Mouse (Mus musculus) A20 (cell line): ENCODE data around the gene H2-Eb1.
A peak's percentile ranks its signal among the peaks of the same experiment; 100 is the strongest.

Source experiments
- DNase-seq: peaks from one replicate; pipeline ENCODE4 v3.0.0-alpha.2; 2011; ENCODE audit warnings: low read depth, low spot score

Gene H2-Eb1

DNA sequence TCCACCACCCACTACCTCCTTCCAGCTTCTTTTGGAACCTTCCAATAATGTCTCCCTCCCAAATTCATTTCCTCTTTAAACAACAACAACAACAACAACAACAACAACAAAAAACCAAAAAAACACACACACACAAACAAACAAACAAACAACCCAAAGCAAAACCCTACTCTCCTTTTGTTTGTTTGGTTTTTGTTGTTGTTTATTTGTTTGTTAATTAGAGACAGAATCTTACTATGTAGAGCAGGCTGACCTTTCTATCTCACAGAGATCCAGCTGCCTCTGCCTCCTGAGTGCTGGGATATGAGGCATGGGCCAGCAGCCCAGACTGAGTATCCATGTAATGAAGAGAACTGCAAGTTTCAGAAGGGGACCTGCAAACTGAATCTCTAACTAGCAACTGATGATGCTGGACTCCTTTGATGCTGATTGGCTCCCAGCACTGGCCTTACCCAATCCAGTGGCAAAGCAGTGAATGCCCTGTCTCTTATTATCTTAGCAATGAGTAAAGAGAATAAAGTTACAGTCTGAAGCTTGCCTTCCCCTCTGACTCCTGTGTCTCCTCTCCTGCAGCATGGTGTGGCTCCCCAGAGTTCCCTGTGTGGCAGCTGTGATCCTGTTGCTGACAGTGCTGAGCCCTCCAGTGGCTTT, at the start of gene H2-Eb1:
TSS of gene H2-Eb1 (plus strand) at position 488 of the 651 bp plus-strand sequence.
- DNase-seq = peak; percentile 96

DNA sequence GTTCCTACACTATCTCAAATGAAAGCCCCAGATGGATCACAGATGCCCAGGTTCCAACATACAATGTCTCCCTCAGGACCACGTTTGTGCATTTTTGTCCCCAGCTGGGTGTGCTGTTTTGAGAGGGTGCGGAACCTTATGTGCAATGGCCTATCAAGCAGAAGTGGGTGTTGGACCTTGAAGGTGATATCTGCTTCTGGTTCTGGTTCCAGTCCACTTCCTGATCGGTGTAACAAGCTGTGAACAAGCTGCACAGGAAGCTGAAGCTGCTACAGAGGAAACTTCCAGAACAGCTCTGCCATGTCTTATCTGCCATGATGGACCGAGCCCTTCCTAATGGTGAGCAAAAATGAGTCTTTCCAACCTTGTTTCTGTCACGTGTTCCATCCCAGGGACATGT, 49.2 kb upstream of the H2-Eb1 start:
- DNase-seq = no peak

DNA sequence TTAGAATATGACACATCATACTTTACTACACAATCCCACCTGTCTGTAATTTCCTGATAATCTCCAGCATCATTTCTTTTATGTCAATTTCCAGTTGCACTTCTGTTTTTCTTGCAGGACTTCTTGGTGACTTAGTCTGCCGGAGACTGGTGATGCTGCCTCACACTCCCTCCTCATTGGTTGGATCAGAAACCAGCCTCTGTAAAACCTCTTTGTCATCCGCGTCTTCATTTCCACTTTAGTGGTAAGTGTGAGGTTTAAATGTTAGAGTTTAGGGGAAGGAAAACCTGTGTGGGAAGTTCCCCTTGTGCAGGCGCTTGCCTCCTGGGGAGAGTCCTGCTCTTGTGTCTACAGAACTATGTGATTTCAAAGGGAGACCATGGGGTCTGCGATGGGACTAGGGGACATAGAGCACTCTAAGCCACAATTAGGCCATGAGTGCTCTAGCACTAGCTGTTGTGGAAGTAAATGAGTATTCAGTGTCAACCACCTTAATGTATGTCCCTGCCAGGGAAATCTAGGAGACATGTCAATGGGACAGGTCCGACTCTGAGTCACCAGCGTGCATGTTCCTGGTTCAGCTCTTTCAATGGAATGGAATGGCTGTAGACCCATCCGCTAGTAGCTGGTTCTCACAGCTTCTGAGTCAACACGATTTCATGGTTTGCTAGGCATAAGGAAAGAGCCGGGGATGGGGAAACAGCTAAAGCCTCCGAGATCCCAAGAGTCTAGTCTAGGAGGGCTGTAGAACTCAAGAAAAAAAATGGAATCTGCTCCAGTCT, 47.9 kb upstream of the H2-Eb1 start, which contains the start of gene H2-Ab1:
TSS of gene H2-Ab1 (plus strand) at position 96 of the 782 bp plus-strand sequence.
- DNase-seq = peak; percentile 97

GRCm38 (mm10) chr17:34260551-34260950, 45.1 kb upstream of the H2-Eb1 start:
- DNase-seq = no peak

DNA sequence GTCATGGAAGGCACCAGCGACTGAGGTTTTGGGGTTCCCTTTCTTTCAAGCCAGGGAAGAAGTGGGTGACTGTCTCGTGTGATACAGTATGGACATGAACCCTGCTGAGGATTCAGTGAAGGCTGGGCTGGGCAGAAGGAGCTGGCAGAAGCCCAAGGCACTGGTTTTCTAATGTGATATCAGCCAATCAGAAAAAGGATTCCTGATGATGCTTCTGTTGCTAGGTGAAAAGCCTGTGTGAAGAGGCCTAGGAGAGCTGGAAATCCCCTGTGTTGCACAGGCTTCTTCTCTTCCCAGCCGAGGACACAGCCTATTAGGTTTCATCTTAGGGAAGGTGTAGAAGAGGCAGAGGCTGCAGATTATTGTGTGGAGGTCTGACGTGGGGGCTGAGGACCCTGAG, 44.2 kb upstream of the H2-Eb1 start:
- DNase-seq = peak; percentile 95

DNA sequence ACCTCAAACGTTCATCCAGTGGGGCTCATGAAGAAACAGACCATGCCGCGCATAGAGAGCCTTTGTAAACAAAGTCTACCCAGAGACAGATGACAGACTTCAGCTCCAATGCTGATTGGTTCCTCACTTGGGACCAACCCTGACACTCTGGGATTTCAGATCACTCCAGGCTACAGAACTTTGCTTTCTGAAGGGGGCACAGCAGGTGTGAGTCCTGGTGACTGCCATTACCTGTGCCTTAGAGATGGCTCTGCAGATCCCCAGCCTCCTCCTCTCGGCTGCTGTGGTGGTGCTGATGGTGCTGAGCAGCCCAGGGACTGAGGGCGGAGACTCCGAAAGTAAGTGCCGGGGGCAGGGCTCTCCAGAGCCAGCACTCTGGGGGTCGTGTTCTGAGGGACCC, 42.6 kb upstream of the H2-Eb1 start:
- peak; percentile 95 for DNase-seq

- peak; percentile 90 for DNase-seq
These were observed 41.8 kb upstream of the H2-Eb1 start for GRCm38 (mm10) chr17:34263811-34264371.

DNA sequence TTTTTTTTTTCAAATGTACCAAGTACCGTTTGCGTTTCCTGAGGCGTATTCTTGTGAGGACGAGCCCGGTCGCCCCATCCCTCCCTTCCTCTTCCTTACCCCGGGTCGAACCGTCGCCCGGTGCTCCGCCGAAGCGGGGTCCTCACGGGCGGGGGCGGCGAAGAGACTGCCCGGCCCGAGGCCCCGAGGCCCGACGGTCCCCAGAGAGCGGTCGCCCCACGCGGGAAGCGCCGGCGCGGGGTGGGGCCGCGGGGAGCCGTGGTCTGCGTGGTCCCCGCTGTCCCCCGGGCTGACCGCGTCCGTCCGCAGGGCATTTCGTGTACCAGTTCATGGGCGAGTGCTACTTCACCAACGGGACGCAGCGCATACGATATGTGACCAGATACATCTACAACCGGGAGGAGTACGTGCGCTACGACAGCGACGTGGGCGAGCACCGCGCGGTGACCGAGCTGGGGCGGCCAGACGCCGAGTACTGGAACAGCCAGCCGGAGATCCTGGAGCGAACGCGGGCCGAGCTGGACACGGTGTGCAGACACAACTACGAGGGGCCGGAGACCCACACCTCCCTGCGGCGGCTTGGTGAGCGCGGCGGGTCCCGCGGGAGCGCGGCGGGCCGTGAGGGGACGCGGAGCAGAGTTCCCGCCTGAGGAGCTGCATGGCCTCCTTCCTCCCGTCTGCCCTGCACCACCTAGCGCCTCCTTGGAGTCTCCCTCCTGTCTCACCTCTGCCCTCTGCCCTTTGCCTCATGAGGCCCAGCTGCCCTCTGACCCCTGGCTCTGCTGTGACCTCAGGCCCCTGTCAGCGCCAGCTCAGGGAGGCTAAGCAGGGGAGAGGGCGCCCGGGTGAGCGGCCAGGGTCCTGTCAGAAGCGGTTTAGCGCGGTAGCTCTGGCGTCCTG, 41.0 kb upstream of the H2-Eb1 start:
- peak; percentile 61 for DNase-seq

DNA sequence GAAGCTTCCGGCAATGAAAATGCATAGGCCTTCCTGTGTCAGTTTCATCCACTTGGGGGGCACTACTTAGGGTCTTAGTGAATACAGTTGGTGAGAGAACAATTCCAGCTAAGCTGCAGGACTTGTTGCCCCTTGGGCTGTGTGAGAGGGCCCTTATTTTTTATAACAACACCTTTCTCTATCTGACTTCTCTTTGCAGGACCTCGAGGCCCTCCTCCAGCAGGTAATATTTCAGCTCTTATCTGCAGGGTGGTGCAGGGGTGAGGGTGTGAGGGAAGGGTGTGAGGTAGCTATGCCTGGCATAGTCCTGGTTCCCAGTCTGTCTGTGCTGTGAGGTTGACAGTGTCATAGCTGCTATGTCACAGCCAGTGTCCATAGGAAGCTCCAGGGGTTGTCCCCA, 37.4 kb upstream of the H2-Eb1 start:
- no peak for DNase-seq

- no peak for DNase-seq
These were observed 36.9 kb upstream of the H2-Eb1 start for GRCm38 (mm10) chr17:34268748-34269147.

DNA sequence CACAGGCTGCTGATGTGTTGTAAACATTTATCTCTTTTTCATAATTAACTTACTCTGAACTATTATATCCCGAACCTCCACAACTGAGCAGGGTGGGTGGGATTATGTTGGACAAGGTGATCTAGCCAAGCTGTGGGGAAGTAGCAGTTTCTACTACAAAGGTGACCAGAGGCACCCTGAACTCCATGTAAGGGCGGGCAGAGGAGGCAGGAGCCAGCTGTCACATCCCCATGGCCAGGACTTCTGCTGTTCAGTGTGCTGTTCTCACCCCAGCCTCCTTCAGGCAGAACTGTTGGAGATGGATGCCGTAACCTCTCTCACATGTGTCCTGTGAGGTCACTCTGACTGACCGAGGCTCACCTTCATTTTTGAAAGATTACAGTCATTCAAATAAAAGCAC, 35.9 kb upstream of the H2-Eb1 start:
- DNase-seq = no peak

DNA sequence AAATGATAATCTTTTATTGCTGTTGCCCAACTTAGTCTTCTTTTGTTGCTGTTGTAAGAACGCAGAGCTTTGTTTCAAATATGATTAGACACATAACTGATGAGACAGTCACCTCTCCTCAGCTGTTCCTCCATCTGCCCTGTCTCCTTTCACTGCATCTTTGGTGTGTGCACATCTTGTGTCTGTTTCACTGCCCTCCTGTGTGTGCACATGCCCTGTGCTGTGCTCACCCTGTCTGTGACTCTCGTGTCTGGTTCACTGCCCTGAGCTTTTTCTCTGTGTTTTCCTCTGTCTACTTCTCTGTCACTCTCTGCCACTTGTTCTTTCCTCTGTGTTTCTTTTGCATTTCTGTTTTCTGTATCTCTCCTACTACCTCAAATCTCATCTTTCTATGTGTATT, 35.4 kb upstream of the H2-Eb1 start:
- no peak for DNase-seq

- DNase-seq = no peak
These were observed 34.7 kb upstream of the H2-Eb1 start for GRCm38 (mm10) chr17:34270940-34271339.

- no peak for DNase-seq
These were observed 33.6 kb upstream of the H2-Eb1 start for GRCm38 (mm10) chr17:34272102-34272501.

DNA sequence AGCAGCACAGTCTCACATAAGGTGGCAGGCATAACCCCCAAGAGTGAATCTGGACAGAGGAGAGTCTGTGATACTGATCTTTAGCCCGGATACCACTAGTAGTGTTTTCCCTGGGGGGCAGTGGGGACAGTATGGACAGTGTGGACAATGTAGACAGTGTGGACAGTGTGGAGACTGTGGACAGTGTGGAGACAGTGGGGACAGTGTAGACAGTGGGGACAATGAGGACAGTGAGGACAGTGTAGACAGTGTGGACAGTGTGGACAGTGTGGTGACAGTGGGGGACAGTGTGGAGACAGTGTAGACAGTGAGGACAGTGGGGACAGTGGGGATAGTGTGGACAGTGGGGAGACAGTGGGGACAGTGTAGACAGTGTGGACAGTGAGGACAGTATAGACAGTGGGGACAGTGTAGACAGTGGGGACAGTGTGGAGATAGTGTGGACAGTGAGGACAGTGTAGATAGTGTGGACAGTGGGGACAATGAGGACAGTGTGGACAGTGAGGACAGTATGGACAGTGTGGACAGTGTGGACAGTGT, 25.1 kb upstream of the H2-Eb1 start:
- DNase-seq = no peak

GRCm38 (mm10) chr17:34281836-34282235, 23.8 kb upstream of the H2-Eb1 start:
- no peak for DNase-seq

- DNase-seq = no peak
These were observed 20.3 kb upstream of the H2-Eb1 start for GRCm38 (mm10) chr17:34285371-34285770.

- DNase-seq = peak; percentile 62
These were observed 19.8 kb upstream of the H2-Eb1 start for GRCm38 (mm10) chr17:34285848-34286247.

DNA sequence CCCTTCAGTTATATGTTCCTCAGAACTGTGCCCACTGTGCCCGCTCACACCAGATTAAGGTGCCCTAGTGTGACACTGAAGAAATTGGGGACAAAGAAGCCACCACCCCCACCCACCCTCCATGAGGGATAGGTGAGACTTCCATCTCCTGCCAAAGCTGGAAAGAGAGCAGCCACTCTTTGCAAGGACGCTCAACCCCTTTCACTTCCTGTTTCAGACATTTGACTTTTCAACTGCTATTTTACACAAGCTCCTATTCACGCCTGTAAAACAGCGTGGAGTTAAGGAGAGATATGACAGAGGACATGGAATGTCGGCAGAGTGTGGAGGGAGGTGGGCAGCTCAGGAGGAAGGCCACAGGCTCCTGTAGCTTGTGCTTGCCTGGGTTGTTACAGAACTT, 19.2 kb upstream of the H2-Eb1 start:
- DNase-seq = no peak

GRCm38 (mm10) chr17:34286999-34287398, 18.7 kb upstream of the H2-Eb1 start:
- peak; percentile 79 for DNase-seq

DNA sequence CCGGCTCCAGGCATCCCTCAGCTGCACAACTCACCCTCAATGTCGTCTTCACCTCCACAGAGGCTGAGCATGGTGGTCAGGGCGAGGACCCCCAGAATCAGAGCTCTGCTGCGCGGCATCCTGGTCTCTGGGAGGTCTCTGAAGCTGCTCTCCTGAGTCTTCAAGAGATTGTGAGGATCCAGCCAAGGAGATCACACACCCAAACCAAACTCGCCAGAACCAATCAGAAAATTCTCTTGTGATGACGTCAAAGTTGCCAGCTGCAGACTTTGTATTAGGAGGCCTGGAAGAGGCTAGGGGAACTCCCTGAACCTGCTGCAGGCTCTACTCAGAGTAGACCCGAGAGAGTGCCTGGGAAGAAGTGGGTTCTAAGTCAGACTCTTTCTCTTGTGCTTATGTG, 18.0 kb upstream of the H2-Eb1 start, which contains the start of gene H2-Aa:
TSS of gene H2-Aa (minus strand) at position 176 of the 400 bp plus-strand sequence.
- peak; percentile 92 for DNase-seq
